Comparison of ENCODE assay signal across 13 mouse cellular contexts in genomic region chr2:5729931-5730330, GRCm38 (mm10). TPM values are rescaled to one million over a fixed set of nuclear protein-coding genes. Genes with fewer than 3 reads are reported as not detected.
DNase-seq lines count a peak whose midpoint lies in the region; ATAC-seq and TF ChIP-seq lines count a peak whose summit lies in the region.
"Had no signal": no experiment of that assay in that cellular context is flagged by ENCODE, and none has a peak within 500 bp of the region (broad histone marks: within the 10 kb centered on the region; RNA-seq: fewer than 3 reads in every experiment).

No protein-coding gene starts in this region.

- H3K4me1 ChIP-seq in embryonic facial prominence, embryonic 15.5 days = peaks cover 28% of the 10 kb centered on the region
- H3K4me1 ChIP-seq: heart, embryonic 12.5 days; liver, embryonic 12.5 days had no signal

- no peak for TF ChIP-seq CTCF in layer of hippocampus, adult 2 months (conservative IDR thresholded peaks at IDR 0.05)

- no peak overlapping the region for H3K9ac ChIP-seq in embryonic facial prominence, embryonic 15.5 days
- H3K9ac ChIP-seq: heart, embryonic 12.5 days; liver, embryonic 12.5 days had no signal

- no peaks in the 10 kb centered on the region for H3K79me2 ChIP-seq in myocyte (ENCODE audit: control insufficient read depth, insufficient read depth)

- H3ac ChIP-seq in myocyte (ENCODE audit: control insufficient read depth, insufficient read length) = no peak overlapping the region

- H3K36me3 ChIP-seq in embryonic facial prominence, embryonic 15.5 days = no peaks in the 10 kb centered on the region
- no peaks in the 10 kb centered on the region for H3K36me3 ChIP-seq in myocyte (ENCODE audit: control insufficient read depth, insufficient read depth)
- H3K36me3 ChIP-seq: heart, embryonic 12.5 days; liver, embryonic 12.5 days had no signal

- no peak overlapping the region for H3K4me3 ChIP-seq in layer of hippocampus, adult 2 months
- H3K4me3 ChIP-seq in embryonic facial prominence, embryonic 15.5 days (replicated peaks) = no peak overlapping the region
- H3K4me3 ChIP-seq in myocyte = no peak overlapping the region
- H3K4me3 ChIP-seq: heart, embryonic 12.5 days; liver, embryonic 12.5 days had no signal

- H3K27ac ChIP-seq in layer of hippocampus, adult 2 months = peak overlapping the region; percentile 77; the same call in 1 of the 2 replicates
- 0 out of 2 replicates have a peak overlapping the region, but pooled peaks have one; percentile 18 for H3K27ac ChIP-seq in embryonic facial prominence, embryonic 15.5 days (replicated peaks)
- H3K27ac ChIP-seq: liver, embryonic 12.5 days had no signal

- no peak for DNase-seq in layer of hippocampus, adult 2 months (ENCODE audit: low spot score in 2 of 2)
- DNase-seq in layer of hippocampus, postnatal 25 days (ENCODE audit: extremely low spot score in 1 of 2, low spot score in 1 of 2) = no peak
- peak; percentile 92 for DNase-seq in adipocyte (ENCODE audit: low spot score)
- no peak for DNase-seq in frontal cortex, postnatal 10 days (ENCODE audit: low spot score in 2 of 2)
- no peak for DNase-seq in left cerebral cortex, adult 9 months (ENCODE audit: low spot score in 2 of 2)
- DNase-seq: gastrocnemius, postnatal 10 days had no signal

- H3K9me3 ChIP-seq in embryonic facial prominence, embryonic 15.5 days (replicated peaks) = no peaks in the 10 kb centered on the region
- H3K9me3 ChIP-seq: heart, embryonic 12.5 days; liver, embryonic 12.5 days had no signal

- H3K4me2 ChIP-seq in embryonic facial prominence, embryonic 15.5 days (replicated peaks) = no peak overlapping the region
- H3K4me2 ChIP-seq in myocyte (ENCODE audit: low read depth) = peak overlapping the region; percentile 67
- H3K4me2 ChIP-seq: heart, embryonic 12.5 days; liver, embryonic 12.5 days had no signal

- no peaks in the 10 kb centered on the region for H3K27me3 ChIP-seq in embryonic facial prominence, embryonic 15.5 days
- no peaks in the 10 kb centered on the region for H3K27me3 ChIP-seq in myocyte (ENCODE audit: control insufficient read depth, insufficient read depth, insufficient read length)
- H3K27me3 ChIP-seq: CH12.LX; heart, embryonic 12.5 days had no signal

- WGBS in embryonic facial prominence, embryonic 15.5 days = 56% methylated on average over 7 of the region's 7 CpGs

- ATAC-seq in embryonic facial prominence, embryonic 15.5 days (ENCODE audit: insufficient number of reproducible peaks, low FRiP score, low TSS enrichment, low read depth) = no peak
- ATAC-seq: activated CD4-positive, CD25-positive, alpha-beta regulatory T cell, adult 4 months; intestine, postnatal 0 days; liver, embryonic 12.5 days had no signal

- TF ChIP-seq POLR2A in myocyte (IDR thresholded peaks at IDR 0.05; ENCODE audit: insufficient read length, low read depth) = no peak

TF ChIP-seq in myocyte, 11 proteins besides CTCF, POLR2A, EP300 and RAD21:
- TF ChIP-seq POLR2AphosphoS2 (IDR thresholded peaks at IDR 0.05; ENCODE audit: insufficient read length, low read depth) = no peak
- no peak for TF ChIP-seq MYOG (IDR thresholded peaks at IDR 0.05; ENCODE audit: control insufficient read depth in 1 of 3, insufficient read depth in 1 of 3, insufficient read length in 2 of 3, low read depth in 2 of 3)
- no peak for TF ChIP-seq REST (IDR thresholded peaks at IDR 0.05; ENCODE audit: insufficient read depth, insufficient read length)
- TF ChIP-seq SRF (IDR thresholded peaks at IDR 0.05; ENCODE audit: control insufficient read depth, insufficient read length, low read depth) = no peak
- TF ChIP-seq CEBPB (IDR thresholded peaks at IDR 0.05; ENCODE audit: insufficient read depth, poor library complexity, severe bottlenecking) = no peak
- TF ChIP-seq E2F4 (IDR thresholded peaks at IDR 0.05; ENCODE audit: insufficient read depth) = no peak
- no peak for TF ChIP-seq MAX (IDR thresholded peaks at IDR 0.05; ENCODE audit: low read depth)
- TF ChIP-seq TCF3 (IDR thresholded peaks at IDR 0.05; ENCODE audit: insufficient read length, low read depth) = no peak
- TF ChIP-seq MYOD1 (IDR thresholded peaks at IDR 0.05; ENCODE audit: control insufficient read depth in 1 of 3, insufficient read length in 2 of 3, low read depth in 2 of 3) = no peak
- TF ChIP-seq TCF12 (IDR thresholded peaks at IDR 0.05; ENCODE audit: insufficient read depth, poor library complexity, severe bottlenecking) = no peak
- TF ChIP-seq USF1 (IDR thresholded peaks at IDR 0.05; ENCODE audit: low read depth) = no peak

RNA-seq across cellular contexts. Expression of gene Camk1d, which starts 15.6 kb away (rescaled TPM):
- total RNA-seq in layer of hippocampus, adult 2 months (2021) = 100 to 1,000 TPM; 159 to 180 TPM
- 100 to 1,000 TPM; 146 to 154 TPM for total RNA-seq in layer of hippocampus, postnatal 25 days (2021)
- 6.9 and 10.4 TPM in 2 replicates for polyA plus RNA-seq in embryonic facial prominence, embryonic 15.5 days (2015; fragmentation: Nextera tagmentation; extraction: Ambion mirVana)
- 1.1 TPM for polyA plus RNA-seq in myocyte (2012; fragmentation: generic; extraction: Trizol)
